ENCODE assay signal across 25 mouse cellular contexts in genomic region chr1:69599074-69599772, GRCm38 (mm10).
"Had no signal": no experiment of that assay in that cellular context is flagged by ENCODE, and none has a peak within 500 bp of the region (broad histone marks: within the 10 kb centered on the region; RNA-seq: fewer than 3 reads in every experiment).

No protein-coding gene starts in this region.

- H3K4me2 ChIP-seq: heart, embryonic 12.5 days; hindbrain, embryonic 12.5 days; hindbrain, embryonic 14.5 days; intestine, embryonic 15.5 days; kidney, embryonic 15.5 days; limb, embryonic 13.5 days; limb, embryonic 15.5 days; liver, embryonic 12.5 days had no signal

- H3K27ac ChIP-seq: heart, adult 2 months; hindbrain, embryonic 10.5 days; hindbrain, embryonic 12.5 days; hindbrain, embryonic 14.5 days; intestine, embryonic 15.5 days; kidney, embryonic 15.5 days; kidney, postnatal 0 days; limb, embryonic 13.5 days; limb, embryonic 15.5 days; liver, embryonic 12.5 days; liver, embryonic 14.5 days had no signal

- H3K4me3 ChIP-seq: heart, adult 2 months; heart, embryonic 12.5 days; hindbrain, embryonic 10.5 days; hindbrain, embryonic 12.5 days; intestine, embryonic 15.5 days; kidney, embryonic 15.5 days; limb, embryonic 13.5 days; limb, embryonic 15.5 days; liver, embryonic 12.5 days had no signal

- H3K36me3 ChIP-seq: heart, embryonic 12.5 days; hindbrain, embryonic 10.5 days; hindbrain, embryonic 12.5 days; intestine, embryonic 15.5 days; kidney, embryonic 15.5 days; limb, embryonic 13.5 days; limb, embryonic 15.5 days; liver, embryonic 12.5 days had no signal

- ATAC-seq: hindbrain, embryonic 16.5 days; intestine, embryonic 15.5 days; intestine, postnatal 0 days; liver, embryonic 12.5 days had no signal

- H3K9ac ChIP-seq: heart, embryonic 12.5 days; hindbrain, embryonic 12.5 days; hindbrain, embryonic 14.5 days; intestine, embryonic 15.5 days; kidney, embryonic 15.5 days; limb, embryonic 13.5 days; limb, embryonic 15.5 days; liver, embryonic 12.5 days; liver, embryonic 14.5 days had no signal

- H3K9me3 ChIP-seq: heart, embryonic 12.5 days; hindbrain, embryonic 10.5 days; hindbrain, embryonic 12.5 days; intestine, embryonic 15.5 days; kidney, embryonic 15.5 days; limb, embryonic 13.5 days; limb, embryonic 15.5 days; liver, embryonic 12.5 days had no signal

- DNase-seq: gastrocnemius, postnatal 14 days; gastrocnemius, postnatal 36 days; heart, adult 11 months; heart, adult 2 months; heart, postnatal 10 days; heart, postnatal 4 days; kidney, adult 18-20 months; kidney, adult 8-10 months; kidney, postnatal 14 days; kidney, postnatal 36 days; layer of hippocampus, adult 9-11 months; left cerebral cortex, postnatal 4 days had no signal

- H3K4me1 ChIP-seq: hindbrain, embryonic 10.5 days; hindbrain, embryonic 12.5 days; intestine, embryonic 15.5 days; kidney, embryonic 15.5 days; limb, embryonic 13.5 days; limb, embryonic 15.5 days had no signal

- H3K27me3 ChIP-seq: heart, embryonic 12.5 days; hindbrain, embryonic 12.5 days; intestine, embryonic 15.5 days; kidney, embryonic 15.5 days; liver, embryonic 12.5 days had no signal
